Mouse (Mus musculus) adrenal gland, postnatal 4 days (tissue): Measurements from ENCODE around the gene Wdr83. TPM values are rescaled to one million over a fixed set of nuclear protein-coding genes. Genes with fewer than 3 reads are reported as not detected.
A peak's percentile ranks its signal among the peaks of the same experiment; 100 is the strongest.

ENCODE experiments used
- DNase-seq, 2 experiments: peaks; one replicate each; pipeline ENCODE4 v3.0.0; 2021 to 2022; ENCODE audit warnings: low spot score in 2 of 2, mixed read lengths in 2 of 2
- microRNA-seq: library from miRNA; unstranded; fragments of <30 nt; microRNA quantifications from one replicate; pipeline ENCODE4 v1.2.0, GENCODE M21; 2021
- total RNA-seq, 2 experiments: library from RNA; stranded (reverse); gene quantifications; 2 replicates each; pipeline ENCODE4 v1.2.3; 2021

The Wdr83 gene
- total RNA-seq, 2 experiments from 2014 or later, result 31.2 to 33.8 TPM

- DNase-seq, result no peak
These were observed 44.8 kb downstream of the Wdr83 start for GRCm38 (mm10) chr8:85036381-85036717.

GRCm38 (mm10) chr8:85035728-85036310 lies 45.3 kb downstream of the Wdr83 start:
- no peak for DNase-seq

GRCm38 (mm10) chr8:85035165-85035727 lies 45.9 kb downstream of the Wdr83 start:
- DNase-seq, result no peak

- DNase-seq, result peak in 1 of 2 experiments; percentile 60
These were observed 46.3 kb downstream of the Wdr83 start for GRCm38 (mm10) chr8:85034764-85035163.

GRCm38 (mm10) chr8:85033867-85034266 lies 47.2 kb downstream of the Wdr83 start:
- no peak for DNase-seq

- DNase-seq, result no peak
These were observed 48.3 kb downstream of the Wdr83 start for GRCm38 (mm10) chr8:85032622-85033311.

- DNase-seq, result no peak
These were observed 51.8 kb downstream of the Wdr83 start for GRCm38 (mm10) chr8:85029271-85029670.

GRCm38 (mm10) chr8:85027922-85028321 lies 53.2 kb downstream of the Wdr83 start:
- no peak for DNase-seq

- no peak for DNase-seq
These were observed 53.6 kb downstream of the Wdr83 start for GRCm38 (mm10) chr8:85027516-85027855.

- peak; percentile 83 to 94 for DNase-seq
These were observed 54.2 kb downstream of the Wdr83 start, which contains the start of gene Trir for GRCm38 (mm10) chr8:85026670-85027515. Trir (plus strand) TSS chr8:85026823.

- peak; percentile 37 to 65 for DNase-seq
These were observed 55.8 kb downstream of the Wdr83 start, which contains the start of gene Asna1 for GRCm38 (mm10) chr8:85025098-85025932. Asna1 (minus strand) TSS chr8:85025281.

Small RNA genes within 50 kb of the gene (microRNA-seq; reads per million reads assigned to microRNA genes)
- 0.79 reads per million for gene Gm23388
- gene Mir7070, result 2.6 reads per million, percentile 2 among the genes with 10 or more reads in this experiment

Other genes starting within 250 kb of the Wdr83 start
- gene Gadd45gip1, start 249.8 kb downstream of the Wdr83 start, total RNA-seq, result 10 to 100 TPM; 46.9 to 48.0 TPM
- 10 to 100 TPM; 86.4 to 93.8 TPM for gene Rad23a, start 240.6 kb downstream of the Wdr83 start, total RNA-seq
- 100 to 1,000 TPM; 480 to 531 TPM for gene Calr, start 234.4 kb downstream of the Wdr83 start, total RNA-seq
- gene Farsa, start 224.3 kb downstream of the Wdr83 start, total RNA-seq, result 10 to 100 TPM; 61.0 to 63.6 TPM
- gene Syce2, start 209.2 kb downstream of the Wdr83 start, total RNA-seq, result 10 to 100 TPM; 20.0 to 22.5 TPM
- gene Gcdh, start 187.4 kb downstream of the Wdr83 start, total RNA-seq, result 10 to 100 TPM; 55.0 to 56.0 TPM
- gene Klf1, start 179.4 kb downstream of the Wdr83 start, total RNA-seq, result 1 to 10 TPM; 2.7 to 6.8 TPM
- gene Dnase2a, start 172.7 kb downstream of the Wdr83 start, total RNA-seq, result 10 to 100 TPM; 10.4 to 11.5 TPM
- gene Mast1, start 143.9 kb downstream of the Wdr83 start, total RNA-seq, result 1 to 10 TPM; 8.3 to 8.5 TPM
- under 1 TPM; 0.23 to 0.31 TPM for gene Rtbdn, start 134.3 kb downstream of the Wdr83 start, total RNA-seq
- not detected for gene Gm49661, start 111.9 kb downstream of the Wdr83 start, total RNA-seq
- gene Prdx2, start 111.7 kb downstream of the Wdr83 start, total RNA-seq, result 100 to 1,000 TPM; 617 to 655 TPM
- gene Rnaseh2a, start 111.5 kb downstream of the Wdr83 start, total RNA-seq, result 100 to 1,000 TPM; 122 to 138 TPM
- 10 to 100 TPM; 26.1 to 28.9 TPM for gene Junb, start 102.6 kb downstream of the Wdr83 start, total RNA-seq
- gene Hook2, start 90.7 kb downstream of the Wdr83 start, total RNA-seq, result 10 to 100 TPM; 10.6 to 13.8 TPM
- gene Best2, start 66.8 kb downstream of the Wdr83 start, total RNA-seq, result not detected
- 10 to 100 TPM; 77.7 to 83.2 TPM for gene Asna1, start 56.0 kb downstream of the Wdr83 start, total RNA-seq
- 100 to 1,000 TPM; 179 to 188 TPM for gene Trir, start 54.5 kb downstream of the Wdr83 start, total RNA-seq
- 10 to 100 TPM; 70.8 to 86.8 TPM for gene Tnpo2, start 44.4 kb downstream of the Wdr83 start, total RNA-seq
- 10 to 100 TPM; 36.5 to 39.8 TPM for gene Fbxw9, start 21.3 kb downstream of the Wdr83 start, total RNA-seq
- not detected for gene Gm5741, start 13.3 kb downstream of the Wdr83 start, total RNA-seq
- gene Dhps, start 9.5 kb downstream of the Wdr83 start, total RNA-seq, result 10 to 100 TPM; 43.0 to 48.2 TPM
- 10 to 100 TPM; 77.8 to 80.6 TPM for gene Wdr83os, start 566 bp downstream of the Wdr83 start, total RNA-seq
- 10 to 100 TPM; 69.1 to 69.2 TPM for gene Man2b1, start 2.0 kb upstream of the Wdr83 start, total RNA-seq
- gene Zfp791, start 41.8 kb upstream of the Wdr83 start, total RNA-seq, result 1 to 10 TPM; 3.7 to 4.3 TPM
- not detected for gene Cks1brt, start 70.6 kb upstream of the Wdr83 start, total RNA-seq
- gene Olfr371, start 144.7 kb upstream of the Wdr83 start, total RNA-seq, result not detected
- 10 to 100 TPM; 46.6 to 48.6 TPM for gene Orc6, start 218.3 kb upstream of the Wdr83 start, total RNA-seq
- gene Vps35, start 218.5 kb upstream of the Wdr83 start, total RNA-seq, result 10 to 100 TPM; 86.3 to 94.8 TPM